Mouse (Mus musculus): ENCODE data around the gene Eif4e2. TPM values are rescaled to one million over a fixed set of nuclear protein-coding genes. Genes with fewer than 3 reads are reported as not detected.

Eif4e2 gene
- total and polyA plus RNA-seq, 2 experiments = 23.8 to 39.3 TPM

GRCm38 (mm10) chr1:87190429-87190828, 23.3 kb upstream of the Eif4e2 start, which contains the start of gene Chrnd:
Gene Chrnd, plus strand, starts transcription at chr1:87190607.
- Histone ChIP-seq H3K9ac (ENCODE audit: low read depth, low read length) (no peak within 1 kb of the TSS), H3K27ac (replicated peaks; ENCODE audit: insufficient read depth, low read depth, low read length) (no peak within 1 kb of the TSS), H3K36me3 (ENCODE audit: control insufficient read depth, insufficient read depth, low read length) (no peaks in the 10 kb centered on the region), H3K4me3 (ENCODE audit: insufficient read depth, low read depth, low read length) (no peak within 1 kb of the TSS), H3K79me2 (ENCODE audit: control insufficient read depth, insufficient read depth, low read length) (no peaks in the 10 kb centered on the region), H3K27me3 (ENCODE audit: control insufficient read depth, insufficient read depth, low read length) (peaks cover 10% of the 10 kb centered on the region; the same call in 1 of the 2 replicates), H3K4me1 (ENCODE audit: control insufficient read depth, insufficient read depth, low read length) (peaks cover 5% of the 10 kb centered on the region; the same call in 1 of the 2 replicates)
- whole genome bisulfite sequencing = 63% methylated on average over 4 of the region's 4 CpGs
- no peak for TF ChIP-seq CTCF (IDR thresholded peaks at IDR 0.05; ENCODE audit: low read depth, low read length)
- no peak for TF ChIP-seq POLR2A (IDR thresholded peaks at IDR 0.05; ENCODE audit: extremely low read depth, insufficient read depth, low read length)
- no peak for DNase-seq (ENCODE audit: extremely low read depth, low read depth, low spot score)

- no peak overlapping the region for H3K27ac ChIP-seq (replicated peaks; ENCODE audit: insufficient read depth, low read depth, low read length)
- H3K4me3 ChIP-seq (ENCODE audit: insufficient read depth, low read depth, low read length) = no peak overlapping the region
- 36% methylated on average over 9 of the region's 9 CpGs for WGBS
- no peaks in the 10 kb centered on the region for H3K36me3 ChIP-seq (ENCODE audit: control insufficient read depth, insufficient read depth, low read length)
- peaks cover under 1% of the 10 kb centered on the region; the same call in 1 of the 2 replicates for H3K27me3 ChIP-seq (ENCODE audit: control insufficient read depth, insufficient read depth, low read length)
- no peaks in the 10 kb centered on the region for H3K79me2 ChIP-seq (ENCODE audit: control insufficient read depth, insufficient read depth, low read length)
- peak; percentile 19 for DNase-seq (ENCODE audit: extremely low read depth, low read depth, low spot score)
- no peaks in the 10 kb centered on the region for H3K4me1 ChIP-seq (ENCODE audit: control insufficient read depth, insufficient read depth, low read length)
- no peak overlapping the region for H3K9ac ChIP-seq (ENCODE audit: low read depth, low read length)
- no peak for TF ChIP-seq POLR2A (IDR thresholded peaks at IDR 0.05; ENCODE audit: extremely low read depth, insufficient read depth, low read length)
Measured at GRCm38 (mm10) chr1:87197296-87197695, 16.4 kb upstream of the Eif4e2 start.

- TF ChIP-seq CTCF (IDR thresholded peaks at IDR 0.05; ENCODE audit: low read depth, low read length) = no peak
- no peak for TF ChIP-seq POLR2A (IDR thresholded peaks at IDR 0.05; ENCODE audit: extremely low read depth, insufficient read depth, low read length)
- Histone ChIP-seq H3K79me2 (ENCODE audit: control insufficient read depth, insufficient read depth, low read length) (no peaks in the 10 kb centered on the region), H3K9ac (ENCODE audit: low read depth, low read length) (no peak overlapping the region), H3K27me3 (ENCODE audit: control insufficient read depth, insufficient read depth, low read length) (no peaks in the 10 kb centered on the region), H3K36me3 (ENCODE audit: control insufficient read depth, insufficient read depth, low read length) (no peaks in the 10 kb centered on the region), H3K4me3 (ENCODE audit: insufficient read depth, low read depth, low read length) (no peak overlapping the region), H3K27ac (replicated peaks; ENCODE audit: insufficient read depth, low read depth, low read length) (no peak overlapping the region), H3K4me1 (ENCODE audit: control insufficient read depth, insufficient read depth, low read length) (no peaks in the 10 kb centered on the region)
- peak; percentile 23 for DNase-seq (ENCODE audit: extremely low read depth, low read depth, low spot score)
- WGBS = 83% methylated on average over 12 of the region's 12 CpGs
Measured at GRCm38 (mm10) chr1:87198119-87199065, 15.3 kb upstream of the Eif4e2 start.

GRCm38 (mm10) chr1:87200811-87201210, 12.9 kb upstream of the Eif4e2 start:
- Histone ChIP-seq H3K4me3 (ENCODE audit: insufficient read depth, low read depth, low read length) (no peak overlapping the region), H3K79me2 (ENCODE audit: control insufficient read depth, insufficient read depth, low read length) (no peaks in the 10 kb centered on the region), H3K4me1 (ENCODE audit: control insufficient read depth, insufficient read depth, low read length) (no peaks in the 10 kb centered on the region), H3K27me3 (ENCODE audit: control insufficient read depth, insufficient read depth, low read length) (no peaks in the 10 kb centered on the region), H3K27ac (replicated peaks; ENCODE audit: insufficient read depth, low read depth, low read length) (no peak overlapping the region), H3K36me3 (ENCODE audit: control insufficient read depth, insufficient read depth, low read length) (no peaks in the 10 kb centered on the region), H3K9ac (ENCODE audit: low read depth, low read length) (no peak overlapping the region)
- DNase-seq (ENCODE audit: extremely low read depth, low read depth, low spot score) = no peak
- TF ChIP-seq POLR2A (IDR thresholded peaks at IDR 0.05; ENCODE audit: extremely low read depth, insufficient read depth, low read length) (no peak), CTCF (IDR thresholded peaks at IDR 0.05; ENCODE audit: low read depth, low read length) (no peak)
- 42% methylated on average over 2 of the region's 2 CpGs for WGBS

- Histone ChIP-seq H3K9ac (ENCODE audit: low read depth, low read length) (no peak overlapping the region), H3K27me3 (ENCODE audit: control insufficient read depth, insufficient read depth, low read length) (no peaks in the 10 kb centered on the region), H3K4me3 (ENCODE audit: insufficient read depth, low read depth, low read length) (no peak overlapping the region), H3K27ac (replicated peaks; ENCODE audit: insufficient read depth, low read depth, low read length) (no peak overlapping the region), H3K79me2 (ENCODE audit: control insufficient read depth, insufficient read depth, low read length) (no peaks in the 10 kb centered on the region), H3K36me3 (ENCODE audit: control insufficient read depth, insufficient read depth, low read length) (no peaks in the 10 kb centered on the region), H3K4me1 (ENCODE audit: control insufficient read depth, insufficient read depth, low read length) (no peaks in the 10 kb centered on the region)
- 52% methylated on average over 1 of the region's 1 CpGs for WGBS
- TF ChIP-seq POLR2A (IDR thresholded peaks at IDR 0.05; ENCODE audit: extremely low read depth, insufficient read depth, low read length) (no peak), CTCF (IDR thresholded peaks at IDR 0.05; ENCODE audit: low read depth, low read length) (no peak)
- DNase-seq (ENCODE audit: extremely low read depth, low read depth, low spot score) = no peak
Measured at GRCm38 (mm10) chr1:87201848-87202247, 11.9 kb upstream of the Eif4e2 start.

- no peak for TF ChIP-seq CTCF (IDR thresholded peaks at IDR 0.05; ENCODE audit: low read depth, low read length)
- no peak for TF ChIP-seq POLR2A (IDR thresholded peaks at IDR 0.05; ENCODE audit: extremely low read depth, insufficient read depth, low read length)
- H3K36me3 ChIP-seq (ENCODE audit: control insufficient read depth, insufficient read depth, low read length) = no peaks in the 10 kb centered on the region
- H3K79me2 ChIP-seq (ENCODE audit: control insufficient read depth, insufficient read depth, low read length) = no peaks in the 10 kb centered on the region
- no peak for DNase-seq (ENCODE audit: extremely low read depth, low read depth, low spot score)
- WGBS = 78% methylated on average over 5 of the region's 5 CpGs
- no peak overlapping the region for H3K4me3 ChIP-seq (ENCODE audit: insufficient read depth, low read depth, low read length)
- no peak overlapping the region for H3K9ac ChIP-seq (ENCODE audit: low read depth, low read length)
- no peak overlapping the region for H3K27ac ChIP-seq (replicated peaks; ENCODE audit: insufficient read depth, low read depth, low read length)
- H3K27me3 ChIP-seq (ENCODE audit: control insufficient read depth, insufficient read depth, low read length) = 0 out of 2 replicates have a peak, but pooled peaks cover 2% of the 10 kb centered on the region
- no peaks in the 10 kb centered on the region for H3K4me1 ChIP-seq (ENCODE audit: control insufficient read depth, insufficient read depth, low read length)
Measured at GRCm38 (mm10) chr1:87203779-87204178, 9.9 kb upstream of the Eif4e2 start.
